Mouse (Mus musculus) intestine, embryonic 16.5 days (tissue): Measurements from ENCODE around the gene Nup210. TPM values are rescaled to one million over a fixed set of nuclear protein-coding genes. Genes with fewer than 3 reads are reported as not detected.

Experiments
- ATAC-seq: fragments of 200-750 bp; cut with Nextera tagmentation; 2 replicates; pipeline ENCODE4 v1.8.0; 2017; ENCODE audit warnings: moderate TSS enrichment, moderate library complexity
- H3K27ac ChIP-seq: fragments of 300-500 bp; sonication (generic); 2 replicates; pipeline ENCODE4 v1.5.1; 2014; ENCODE audit warnings: mild to moderate bottlenecking, low read length
- H3K27me3 ChIP-seq: fragments of 300-500 bp; sonication (generic); replicated peaks from 2 replicates; pipeline ENCODE4 v1.6.1; 2014; ENCODE audit warnings: low read length, control low read depth, mixed read lengths; ENCODE audit not compliant: control insufficient read depth, insufficient read depth
- H3K36me3 ChIP-seq: fragments of 300-500 bp; sonication (generic); 2 replicates; pipeline ENCODE4 v1.6.1; 2014; ENCODE audit warnings: low read length, control low read depth; ENCODE audit not compliant: control insufficient read depth, insufficient read depth
- H3K4me1 ChIP-seq: fragments of 300-500 bp; sonication (generic); 2 replicates; pipeline ENCODE4 v1.6.1; 2014; ENCODE audit warnings: low read length, control low read depth, mixed read lengths; ENCODE audit not compliant: control insufficient read depth, insufficient read depth
- H3K4me2 ChIP-seq: fragments of 300-500 bp; sonication (generic); 2 replicates; pipeline ENCODE4 v1.6.1; 2014; ENCODE audit warnings: low read depth, low read length, control low read depth
- H3K4me3 ChIP-seq: fragments of 300-500 bp; sonication (generic); 2 replicates; pipeline ENCODE4 v1.5.1; 2014; ENCODE audit warnings: mild to moderate bottlenecking, low read length
- H3K9ac ChIP-seq: fragments of 300-500 bp; sonication (generic); 2 replicates; pipeline ENCODE4 v1.6.1; 2014; ENCODE audit warnings: low read depth, low read length
- H3K9me3 ChIP-seq: fragments of 300-500 bp; sonication (generic); 2 replicates; pipeline ENCODE4 v1.6.1; 2016; ENCODE audit warnings: low read length, control low read depth; ENCODE audit not compliant: control insufficient read depth
- WGBS: fragments of 180-500 bp; shearing (Covaris S2); extraction: QIAGEN DNeasy Blood & Tissue Kit; methylation state at CpG from one replicate; pipeline ENCODE4 v1.1.7; 2014; 5-methylcytosine and 5-hydroxymethylcytosine counted together
- polyA plus RNA-seq: library from polyadenylated mRNA; unstranded; fragments of >200 nt; fragmentation: Nextera tagmentation; extraction: Ambion mirVana; gene quantifications from 2 replicates; pipeline ENCODE4 v1.2.1, GENCODE M21; 2015

Nup210 gene
- 13.7 TPM in 2 replicates for polyA plus RNA-seq

GRCm38 (mm10) chr6:91116244-91117145 lies at the start of gene Nup210:
Gene Nup210 (minus strand): TSS chr6:91116829.
- peak; percentile 97 for ATAC-seq
- peak within 1 kb of the TSS; percentile 75 for H3K9ac ChIP-seq
- H3K27ac ChIP-seq: peak within 1 kb of the TSS; percentile 43
- no peaks in the 10 kb centered on the region for H3K36me3 ChIP-seq
- peak within 1 kb of the TSS; percentile 98 for H3K4me2 ChIP-seq
- H3K27me3 ChIP-seq: no peaks in the 10 kb centered on the region
- H3K4me1 ChIP-seq: peaks cover 6% of the 10 kb centered on the region; the same call in 1 of the 2 replicates
- no peaks in the 10 kb centered on the region for H3K9me3 ChIP-seq
- peak within 1 kb of the TSS; percentile 73 for H3K4me3 ChIP-seq
- WGBS: under 1% methylated on average over 83 of the region's 93 CpGs

- no peak for ATAC-seq
Observed at GRCm38 (mm10) chr6:91165210-91165609, 48.6 kb upstream of the Nup210 start.

GRCm38 (mm10) chr6:91164584-91164983 lies 48.0 kb upstream of the Nup210 start:
- Histone ChIP-seq H3K36me3 (no peaks in the 10 kb centered on the region), H3K9me3 (no peaks in the 10 kb centered on the region), H3K9ac (no peak overlapping the region), H3K27ac (no peak overlapping the region), H3K4me1 (no peaks in the 10 kb centered on the region; the same call in 1 of the 2 replicates), H3K4me2 (no peak overlapping the region), H3K27me3 (no peaks in the 10 kb centered on the region), H3K4me3 (no peak overlapping the region)
- 71% methylated on average over 2 of the region's 2 CpGs for WGBS
- no peak for ATAC-seq

More at GRCm38 (mm10) chr6:91165210-91165609, 48.6 kb upstream of the Nup210 start:
- Histone ChIP-seq H3K4me2 (no peak overlapping the region), H3K9ac (no peak overlapping the region), H3K36me3 (no peaks in the 10 kb centered on the region), H3K4me3 (no peak overlapping the region), H3K27me3 (no peaks in the 10 kb centered on the region), H3K4me1 (no peaks in the 10 kb centered on the region; the same call in 1 of the 2 replicates), H3K27ac (no peak overlapping the region), H3K9me3 (no peaks in the 10 kb centered on the region)
- 35% methylated on average over 3 of the region's 3 CpGs for WGBS

DNA sequence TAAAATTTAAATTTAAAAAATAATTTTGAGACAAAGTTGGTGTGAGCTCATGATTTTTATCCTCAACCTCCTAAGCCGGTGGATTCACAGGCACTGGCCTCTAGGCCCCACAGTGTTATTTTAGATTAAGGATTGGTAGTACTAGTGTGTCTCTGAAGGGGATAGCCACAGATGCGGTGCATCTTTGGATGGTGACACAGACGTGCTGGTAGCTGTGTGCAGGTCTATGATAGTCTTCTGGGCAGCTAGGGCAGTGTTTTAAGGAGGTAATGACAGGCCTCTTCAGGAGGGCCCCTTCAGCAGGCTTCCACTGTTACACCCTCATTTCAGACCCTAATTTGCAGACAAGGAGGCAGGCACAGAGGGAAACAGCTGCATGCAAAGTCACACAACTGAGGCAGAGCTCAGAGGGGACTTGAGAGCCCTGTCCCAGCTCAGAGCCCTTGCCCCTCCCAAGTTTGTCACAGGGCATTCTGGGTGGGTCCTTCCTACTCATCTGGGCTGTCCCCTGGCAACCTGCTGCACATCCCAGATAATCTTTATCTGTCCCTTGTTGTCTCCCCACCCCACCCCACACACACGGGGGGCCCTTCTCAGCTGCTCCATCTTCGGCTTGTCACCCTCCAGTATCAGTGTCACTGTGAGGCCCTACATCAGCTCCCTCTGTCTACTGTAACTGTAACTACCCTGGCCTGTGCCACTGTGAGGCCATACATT lies 46.7 kb upstream of the Nup210 start:
- Histone ChIP-seq H3K4me3 (no peak overlapping the region), H3K4me2 (no peak overlapping the region), H3K27ac (no peak overlapping the region), H3K9ac (no peak overlapping the region), H3K36me3 (no peaks in the 10 kb centered on the region), H3K4me1 (no peaks in the 10 kb centered on the region; the same call in 1 of the 2 replicates), H3K9me3 (no peaks in the 10 kb centered on the region), H3K27me3 (no peaks in the 10 kb centered on the region)
- 65% methylated on average over 5 of the region's 5 CpGs for WGBS
- ATAC-seq: peak; percentile 73

- no peak overlapping the region for H3K9ac ChIP-seq
- H3K36me3 ChIP-seq: no peaks in the 10 kb centered on the region
- no peaks in the 10 kb centered on the region for H3K9me3 ChIP-seq
- WGBS: 89% methylated on average over 5 of the region's 5 CpGs
- no peak overlapping the region for H3K27ac ChIP-seq
- peaks cover 3% of the 10 kb centered on the region for H3K4me1 ChIP-seq
- no peak overlapping the region for H3K4me2 ChIP-seq
- H3K27me3 ChIP-seq: no peaks in the 10 kb centered on the region
- H3K4me3 ChIP-seq: no peak overlapping the region
- peak; percentile 53 for ATAC-seq
Observed at GRCm38 (mm10) chr6:91162314-91162713, 45.7 kb upstream of the Nup210 start.

- no peak for ATAC-seq
- Histone ChIP-seq H3K36me3 (no peaks in the 10 kb centered on the region), H3K9ac (no peak overlapping the region), H3K4me1 (peaks cover 3% of the 10 kb centered on the region), H3K27me3 (no peaks in the 10 kb centered on the region), H3K27ac (no peak overlapping the region), H3K9me3 (no peaks in the 10 kb centered on the region), H3K4me3 (no peak overlapping the region), H3K4me2 (no peak overlapping the region)
- WGBS: 82% methylated on average over 6 of the region's 6 CpGs
Observed at GRCm38 (mm10) chr6:91161506-91162235, 45.0 kb upstream of the Nup210 start.

GRCm38 (mm10) chr6:91160976-91161375 lies 44.3 kb upstream of the Nup210 start:
- 57% methylated on average over 2 of the region's 2 CpGs for WGBS
- no peak overlapping the region for H3K4me3 ChIP-seq
- H3K4me2 ChIP-seq: no peak overlapping the region
- H3K4me1 ChIP-seq: peaks cover 8% of the 10 kb centered on the region
- no peaks in the 10 kb centered on the region for H3K27me3 ChIP-seq
- ATAC-seq: no peak
- H3K9me3 ChIP-seq: no peaks in the 10 kb centered on the region
- H3K36me3 ChIP-seq: no peaks in the 10 kb centered on the region
- no peak overlapping the region for H3K9ac ChIP-seq
- H3K27ac ChIP-seq: no peak overlapping the region

DNA sequence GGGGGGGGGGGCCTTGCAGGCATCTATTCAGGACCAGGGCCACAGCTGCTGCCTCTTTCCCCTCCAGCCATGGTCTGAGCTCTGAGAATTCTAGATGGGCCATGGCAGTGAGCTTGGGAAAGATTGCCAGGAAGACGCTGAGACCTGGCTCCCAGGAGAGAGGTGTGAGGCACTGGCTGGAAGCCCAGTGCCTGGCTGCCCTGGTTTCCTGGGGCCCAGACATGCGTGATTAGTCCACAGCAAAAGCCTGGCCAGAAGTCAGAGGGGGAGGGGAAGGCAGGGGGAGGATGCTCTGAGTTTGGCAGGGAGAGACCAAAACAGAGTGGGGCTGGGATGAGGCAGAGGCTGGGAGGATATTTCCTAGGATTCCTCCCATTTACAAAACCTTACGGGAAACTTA lies 43.8 kb upstream of the Nup210 start:
- ATAC-seq: no peak
- WGBS: 42% methylated on average over 3 of the region's 3 CpGs
- Histone ChIP-seq H3K4me1 (peaks cover 12% of the 10 kb centered on the region), H3K9ac (no peak overlapping the region), H3K4me2 (no peak overlapping the region), H3K27me3 (no peaks in the 10 kb centered on the region), H3K4me3 (no peak overlapping the region), H3K36me3 (no peaks in the 10 kb centered on the region), H3K9me3 (no peaks in the 10 kb centered on the region), H3K27ac (peak overlapping the region; percentile 9; the same call in 1 of the 2 replicates)

GRCm38 (mm10) chr6:91159047-91159446 lies 42.4 kb upstream of the Nup210 start:
- Histone ChIP-seq H3K9me3 (no peaks in the 10 kb centered on the region), H3K4me3 (no peak overlapping the region), H3K27me3 (no peaks in the 10 kb centered on the region), H3K9ac (no peak overlapping the region), H3K36me3 (no peaks in the 10 kb centered on the region), H3K4me1 (peaks cover 12% of the 10 kb centered on the region), H3K27ac (no peak overlapping the region), H3K4me2 (no peak overlapping the region)
- ATAC-seq: no peak
- 87% methylated on average over 9 of the region's 9 CpGs for WGBS
